Mouse (Mus musculus) stomach, embryonic 14.5 days (tissue): ENCODE measurements at regions not wholly inside any gene's neighbourhood (a gene's known extent, or its start where the extent isn't known, plus 50 kb on each side); places are given as distances from the start of the nearest gene placed in this dataset.

Source experiments
- ATAC-seq: fragments of 200-750 bp; cut with Nextera tagmentation; 2 replicates; pipeline ENCODE4 v1.8.0; 2017; ENCODE audit warnings: low read depth, moderate TSS enrichment; ENCODE audit not compliant: insufficient number of reproducible peaks, insufficient read depth, low FRiP score
- H3K27ac ChIP-seq: fragments of 300-500 bp; sonication (generic); 2 replicates; pipeline ENCODE4 v1.5.1; 2014; ENCODE audit warnings: mild to moderate bottlenecking, low read length, moderate library complexity, mixed read lengths
- H3K27me3 ChIP-seq: fragments of 300-500 bp; sonication (generic); 2 replicates; pipeline ENCODE4 v1.6.1; 2014; ENCODE audit warnings: low read length, control low read depth, mixed read lengths; ENCODE audit not compliant: control insufficient read depth, insufficient read depth
- H3K36me3 ChIP-seq: fragments of 300-500 bp; sonication (generic); 2 replicates; pipeline ENCODE4 v1.6.1; 2014; ENCODE audit warnings: mild to moderate bottlenecking, control low read depth, low read length, moderate library complexity, mixed read lengths; ENCODE audit not compliant: control insufficient read depth, insufficient read depth
- H3K4me1 ChIP-seq: fragments of 300-500 bp; sonication (generic); 2 replicates; pipeline ENCODE4 v1.6.1; 2014; ENCODE audit warnings: low read length, control low read depth, mixed read lengths; ENCODE audit not compliant: control insufficient read depth, insufficient read depth
- H3K4me2 ChIP-seq: fragments of 300-500 bp; sonication (generic); replicated peaks from 2 replicates; pipeline ENCODE4 v1.6.1; 2014; ENCODE audit warnings: low read depth, low read length, control low read depth
- H3K4me3 ChIP-seq: fragments of 300-500 bp; sonication (generic); 2 replicates; pipeline ENCODE4 v1.5.1; 2014; ENCODE audit warnings: low read depth, low read length, control low read depth
- H3K9ac ChIP-seq: fragments of 300-500 bp; sonication (generic); replicated peaks from 2 replicates; pipeline ENCODE4 v1.6.1; 2014; ENCODE audit warnings: low read depth, mild to moderate bottlenecking, control low read depth, low read length, moderate library complexity, mixed read lengths
- H3K9me3 ChIP-seq: fragments of 300-500 bp; sonication (generic); 2 replicates; pipeline ENCODE4 v1.6.1; 2016; ENCODE audit warnings: low read depth, low read length, control low read depth; ENCODE audit not compliant: control insufficient read depth
- WGBS: fragments of 180-500 bp; shearing (Covaris S2); extraction: QIAGEN DNeasy Blood & Tissue Kit; methylation state at CpG from one replicate; pipeline ENCODE4 v1.1.7; 2014; 5-methylcytosine and 5-hydroxymethylcytosine counted together

DNA sequence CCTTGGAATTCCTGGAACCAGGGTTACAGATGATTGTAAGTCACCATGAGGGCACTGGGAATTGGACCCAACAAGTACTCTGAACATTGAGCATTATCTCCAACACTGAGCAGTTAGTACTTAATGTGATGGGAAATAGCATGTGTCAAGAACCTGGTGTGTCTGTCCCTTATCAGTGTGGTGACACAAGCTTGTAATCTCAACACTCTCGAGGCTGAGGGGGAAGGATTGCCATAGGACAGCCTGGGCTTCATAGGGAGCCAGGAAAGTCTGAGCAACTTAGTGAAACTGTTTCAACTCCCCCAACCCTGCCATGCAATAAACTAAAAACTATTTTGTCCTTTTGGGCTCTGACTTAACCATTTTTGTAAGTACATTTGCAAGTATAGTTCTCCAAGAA is 100.0 kb downstream of the Wdr20rt start:
- Histone ChIP-seq H3K36me3 (no peaks in the 10 kb centered on the region), H3K27me3 (no peaks in the 10 kb centered on the region), H3K4me1 (no peaks in the 10 kb centered on the region), H3K4me3 (no peak overlapping the region), H3K4me2 (no peak overlapping the region), H3K9ac (no peak overlapping the region), H3K9me3 (no peaks in the 10 kb centered on the region), H3K27ac (no peak overlapping the region)
- no peak for ATAC-seq
- WGBS, result 45% methylated on average over 1 of the region's 1 CpGs

DNA sequence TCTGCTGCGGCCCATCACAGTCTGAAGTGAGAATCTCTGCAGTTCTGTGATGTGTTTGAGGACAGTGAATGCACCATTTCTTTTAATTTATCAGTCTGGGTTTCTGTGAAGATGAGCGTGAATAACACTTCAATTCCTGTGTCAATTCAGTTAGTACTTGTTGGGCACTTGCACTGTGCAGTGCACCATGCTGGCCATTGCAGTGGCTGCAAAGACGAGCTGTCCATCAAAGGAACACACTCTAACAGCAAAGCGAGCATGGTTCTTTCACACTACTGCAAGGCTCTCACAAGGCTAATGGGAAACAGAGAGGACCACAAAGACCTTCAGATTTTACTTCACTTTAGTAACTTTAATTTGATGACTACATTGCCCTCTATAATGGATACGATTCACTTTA is 103.2 kb downstream of the Wdr20rt start:
- Histone ChIP-seq H3K27ac (no peak overlapping the region), H3K9ac (no peak overlapping the region), H3K4me2 (no peak overlapping the region), H3K27me3 (no peaks in the 10 kb centered on the region), H3K9me3 (no peaks in the 10 kb centered on the region), H3K4me3 (no peak overlapping the region), H3K4me1 (no peaks in the 10 kb centered on the region), H3K36me3 (no peaks in the 10 kb centered on the region)
- 88% methylated on average over 5 of the region's 5 CpGs for WGBS
- no peak for ATAC-seq

DNA sequence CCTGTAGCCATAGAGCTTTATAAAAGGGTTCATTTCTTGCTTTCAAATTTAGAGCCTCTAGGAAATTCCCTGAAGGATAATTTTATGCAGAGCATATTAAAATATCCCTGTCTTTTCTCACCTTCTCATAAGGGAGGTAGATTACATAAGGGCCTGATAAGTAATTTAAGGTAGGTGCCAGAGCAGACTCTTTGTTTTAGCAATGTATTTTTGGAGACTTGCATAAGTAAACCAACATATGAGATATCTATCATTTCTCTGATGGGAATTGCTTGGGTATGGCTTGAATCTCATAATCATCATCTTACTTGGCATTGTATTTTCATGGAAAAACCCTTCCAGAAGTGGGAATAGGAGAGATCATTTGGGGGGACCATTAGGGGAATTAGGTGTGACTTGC is 104.4 kb downstream of the Wdr20rt start:
- Histone ChIP-seq H3K36me3 (no peaks in the 10 kb centered on the region), H3K27me3 (no peaks in the 10 kb centered on the region), H3K4me2 (no peak overlapping the region), H3K4me3 (no peak overlapping the region), H3K27ac (no peak overlapping the region), H3K9ac (no peak overlapping the region), H3K9me3 (no peaks in the 10 kb centered on the region), H3K4me1 (no peaks in the 10 kb centered on the region)
- no peak for ATAC-seq

DNA sequence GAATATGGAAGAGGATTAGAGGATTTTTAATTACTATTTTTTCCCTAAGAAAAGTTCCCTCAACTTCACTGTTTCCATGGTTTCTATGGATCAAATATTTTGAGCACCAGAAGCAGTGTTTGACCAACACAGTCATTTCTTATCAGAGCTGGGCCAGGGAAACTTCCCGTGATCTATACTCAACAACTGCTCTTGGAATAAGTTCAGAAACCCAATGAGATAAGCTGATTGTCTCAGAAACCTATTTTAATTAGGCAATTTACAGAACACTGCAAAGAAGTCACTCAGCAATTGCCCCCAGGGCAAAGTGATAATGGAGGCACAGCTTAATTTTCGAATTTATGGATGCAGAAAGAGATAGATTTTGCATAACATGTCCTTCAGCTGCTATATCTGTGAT is 114.7 kb downstream of the Wdr20rt start:
- 59% methylated on average over 2 of the region's 2 CpGs for whole genome bisulfite sequencing
- Histone ChIP-seq H3K9ac (no peak overlapping the region), H3K27ac (no peak overlapping the region), H3K27me3 (no peaks in the 10 kb centered on the region), H3K9me3 (no peaks in the 10 kb centered on the region), H3K36me3 (no peaks in the 10 kb centered on the region), H3K4me2 (no peak overlapping the region), H3K4me1 (no peaks in the 10 kb centered on the region), H3K4me3 (no peak overlapping the region)
- no peak for ATAC-seq

DNA sequence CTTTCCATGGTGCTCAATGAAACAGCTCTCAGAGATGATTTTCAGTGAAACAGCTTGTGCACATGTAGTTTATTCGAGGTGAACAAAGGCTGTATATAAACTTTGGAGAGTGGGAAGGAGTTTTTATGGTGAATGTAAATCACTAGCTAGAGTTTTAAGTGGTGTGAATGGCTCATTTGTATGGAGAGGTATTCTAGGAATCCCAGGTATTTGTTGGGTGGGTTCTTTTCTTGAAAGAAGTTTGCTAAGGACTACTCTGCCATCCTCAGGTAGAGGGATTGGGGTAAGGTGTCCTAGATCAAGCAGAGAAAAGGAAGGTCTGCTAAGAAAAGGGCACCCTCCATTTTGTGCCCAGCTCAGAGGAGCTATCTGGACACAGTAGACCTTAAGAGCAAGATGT is 121.9 kb downstream of the Wdr20rt start:
- Histone ChIP-seq H3K4me3 (no peak overlapping the region), H3K36me3 (no peaks in the 10 kb centered on the region), H3K27ac (no peak overlapping the region), H3K27me3 (no peaks in the 10 kb centered on the region), H3K4me2 (no peak overlapping the region), H3K4me1 (no peaks in the 10 kb centered on the region), H3K9ac (no peak overlapping the region), H3K9me3 (no peaks in the 10 kb centered on the region)
- no peak for ATAC-seq
- WGBS, result 40% methylated on average over 1 of the region's 1 CpGs

DNA sequence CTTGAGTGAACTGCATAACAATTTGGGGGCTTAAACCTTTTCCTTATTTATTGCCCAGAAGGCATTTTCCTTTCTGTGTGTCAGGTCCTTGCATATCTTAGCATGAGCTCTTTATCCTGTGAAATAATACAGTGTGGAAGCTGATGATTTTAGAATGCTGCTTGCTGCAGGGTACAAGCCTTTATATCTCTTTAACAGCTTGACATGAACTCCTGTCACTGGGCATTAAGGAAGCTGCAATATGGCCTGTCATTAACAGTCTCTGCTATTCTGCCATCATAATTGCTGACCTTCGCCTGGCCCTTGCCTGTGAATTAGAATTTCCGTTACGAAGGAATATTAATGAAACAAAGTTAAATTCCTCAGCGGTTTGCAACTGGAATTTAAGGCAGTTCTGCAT is 124.2 kb downstream of the Wdr20rt start:
- Histone ChIP-seq H3K27me3 (no peaks in the 10 kb centered on the region), H3K4me2 (no peak overlapping the region), H3K9ac (no peak overlapping the region), H3K9me3 (no peaks in the 10 kb centered on the region), H3K36me3 (no peaks in the 10 kb centered on the region), H3K4me3 (no peak overlapping the region), H3K4me1 (no peaks in the 10 kb centered on the region), H3K27ac (no peak overlapping the region)
- no peak for ATAC-seq
- 79% methylated on average over 4 of the region's 4 CpGs for WGBS

DNA sequence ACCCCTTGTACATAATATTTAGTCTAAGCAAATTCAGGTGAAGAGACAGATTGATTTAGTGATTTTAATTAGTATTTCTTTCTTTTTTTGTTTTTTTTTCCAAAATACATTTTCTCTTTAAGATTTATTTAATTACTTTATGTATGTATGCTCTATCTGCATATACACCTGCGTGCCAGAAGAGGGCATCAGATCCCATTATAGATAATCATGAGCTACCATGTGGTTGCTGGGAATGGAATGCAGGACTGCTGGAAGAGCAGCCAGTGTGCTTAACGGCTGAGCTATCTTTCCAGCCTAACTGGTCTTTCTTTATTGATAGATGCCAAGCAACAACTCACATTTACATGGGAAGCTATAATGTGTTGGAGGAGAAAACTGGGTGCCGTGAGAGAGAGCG is 138.9 kb downstream of the Wdr20rt start:
- Histone ChIP-seq H3K27me3 (no peaks in the 10 kb centered on the region), H3K27ac (no peak overlapping the region), H3K36me3 (no peaks in the 10 kb centered on the region), H3K9me3 (no peaks in the 10 kb centered on the region), H3K4me3 (no peak overlapping the region), H3K9ac (no peak overlapping the region), H3K4me1 (no peaks in the 10 kb centered on the region), H3K4me2 (no peak overlapping the region)
- WGBS, result 63% methylated on average over 4 of the region's 4 CpGs
- no peak for ATAC-seq

DNA sequence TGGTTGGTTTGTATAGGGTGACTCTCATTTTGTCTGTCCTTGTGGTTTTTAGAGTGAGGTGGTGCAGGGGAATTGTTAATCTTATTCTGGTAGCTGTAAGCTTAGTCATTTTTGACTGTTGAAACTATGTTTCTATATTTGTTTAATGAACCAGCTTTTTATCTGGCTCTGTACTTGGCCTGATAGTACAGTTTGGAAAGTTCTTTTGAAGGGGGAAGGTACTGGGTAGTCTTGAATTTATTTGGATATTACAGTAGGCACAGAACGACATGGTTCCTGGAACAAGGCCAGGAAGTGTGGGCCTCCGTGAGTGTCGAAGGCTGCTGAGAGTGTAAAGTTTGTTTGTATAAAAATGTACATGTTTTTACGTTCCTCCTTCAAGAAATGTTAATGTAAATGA is 142.0 kb downstream of the Wdr20rt start:
- H3K27me3 ChIP-seq, result no peaks in the 10 kb centered on the region
- no peaks in the 10 kb centered on the region for H3K36me3 ChIP-seq
- H3K4me3 ChIP-seq, result no peak overlapping the region
- no peak for ATAC-seq
- no peak overlapping the region for H3K27ac ChIP-seq
- WGBS, result 30% methylated on average over 4 of the region's 4 CpGs
- no peak overlapping the region for H3K4me2 ChIP-seq
- H3K4me1 ChIP-seq, result no peaks in the 10 kb centered on the region
- H3K9me3 ChIP-seq, result no peaks in the 10 kb centered on the region
- H3K9ac ChIP-seq, result no peak overlapping the region

DNA sequence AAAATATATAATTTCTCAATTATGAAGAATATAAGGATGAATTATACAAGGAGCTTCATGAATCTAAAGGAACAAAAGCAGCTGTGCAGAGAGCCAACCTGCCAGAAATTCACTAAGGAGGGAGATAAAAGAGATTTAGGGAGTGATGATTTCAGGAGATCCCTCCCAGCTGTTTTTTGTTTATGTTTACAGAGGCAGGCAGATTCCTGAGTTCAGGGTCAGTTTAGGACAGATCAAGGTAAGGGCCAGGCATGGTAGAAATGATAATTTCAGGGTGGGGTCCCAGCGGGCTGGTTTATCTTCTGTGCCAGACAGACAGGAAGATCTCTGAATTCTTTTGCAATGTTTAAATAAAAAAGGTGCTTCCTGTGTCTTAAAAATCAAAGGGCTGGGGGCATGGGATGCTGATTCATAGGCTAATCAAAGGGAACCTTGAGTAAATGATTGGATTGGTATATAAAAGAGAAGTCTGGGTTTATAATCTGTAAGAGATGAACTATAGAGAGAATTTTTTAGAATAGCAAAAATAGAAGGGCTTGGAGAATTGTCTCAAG is 142.6 kb downstream of the Wdr20rt start:
- Histone ChIP-seq H3K27ac (no peak overlapping the region), H3K4me2 (no peak overlapping the region), H3K4me1 (no peaks in the 10 kb centered on the region), H3K9me3 (no peaks in the 10 kb centered on the region), H3K9ac (no peak overlapping the region), H3K4me3 (no peak overlapping the region), H3K36me3 (no peaks in the 10 kb centered on the region), H3K27me3 (no peaks in the 10 kb centered on the region)
- ATAC-seq, result no peak
- 54% methylated on average over 1 of the region's 1 CpGs for WGBS
